Mouse (Mus musculus) induced T-regulatory cell, adult 2 months (primary cell): ENCODE results near the gene Fam13a.

Experiments used
- DNase-seq: peaks from one replicate; pipeline ENCODE4 v3.0.0-alpha.2; 2012; ENCODE audit warnings: low read depth

The Fam13a gene

DNA sequence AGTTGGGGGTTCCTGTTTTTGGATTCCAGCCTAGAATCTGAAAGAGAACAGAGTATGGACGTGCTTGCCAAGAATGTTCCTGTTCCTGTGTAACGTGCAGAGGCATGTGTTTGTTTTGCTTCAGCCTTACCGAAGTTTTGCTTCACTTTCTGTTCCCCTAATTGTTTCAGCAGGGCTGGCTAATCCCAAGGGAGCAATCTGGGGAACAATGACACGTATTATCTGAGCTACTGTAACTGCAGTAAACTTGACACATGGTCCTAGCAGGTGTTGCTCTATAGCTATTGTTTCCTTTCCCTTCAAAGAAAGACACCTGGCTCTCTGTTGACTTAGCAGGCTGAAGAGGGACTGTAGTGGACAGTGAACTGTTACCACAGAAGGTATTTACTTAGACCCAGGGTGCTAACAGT lies 25.3 kb downstream of the Fam13a start:
- no peak for DNase-seq

DNA sequence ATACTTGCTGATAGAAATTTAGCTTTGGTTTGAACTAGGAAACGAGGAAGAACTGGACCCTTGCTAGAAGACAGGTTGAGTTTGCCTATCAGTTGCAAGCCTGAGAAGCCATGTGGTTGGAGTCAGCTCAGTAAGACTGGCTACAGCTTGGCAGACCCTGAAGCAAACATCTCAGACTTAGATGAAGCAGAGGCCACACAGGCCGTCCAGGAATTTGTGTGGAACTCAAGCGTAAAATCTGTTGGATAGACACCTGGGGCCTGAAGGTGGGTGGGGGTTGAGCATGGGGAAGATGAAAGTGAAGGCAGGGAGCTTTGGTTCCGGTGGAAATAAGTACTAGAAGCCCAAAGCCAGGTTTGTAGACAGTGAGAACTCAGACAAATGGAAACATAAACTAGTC lies 25.8 kb downstream of the Fam13a start:
- DNase-seq: no peak

DNA sequence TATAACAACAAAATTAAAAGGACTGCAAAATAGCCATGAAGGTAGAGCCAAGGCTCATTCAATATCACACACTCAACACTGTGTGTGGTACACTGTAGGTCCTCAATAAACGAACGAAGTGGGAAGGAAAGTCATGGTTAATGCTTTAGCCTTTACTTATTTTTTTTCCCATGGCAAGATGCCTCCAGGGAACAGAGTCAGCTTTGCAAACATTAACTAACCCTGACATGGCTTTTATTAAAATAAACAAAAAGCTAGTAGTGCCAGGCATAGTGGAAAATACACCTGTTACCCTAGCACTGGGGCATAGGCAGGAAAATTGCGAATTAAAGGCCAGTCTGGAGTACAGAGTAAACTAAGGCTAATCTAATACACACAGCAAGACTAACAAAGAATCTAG lies 35.2 kb downstream of the Fam13a start:
- DNase-seq: no peak

DNA sequence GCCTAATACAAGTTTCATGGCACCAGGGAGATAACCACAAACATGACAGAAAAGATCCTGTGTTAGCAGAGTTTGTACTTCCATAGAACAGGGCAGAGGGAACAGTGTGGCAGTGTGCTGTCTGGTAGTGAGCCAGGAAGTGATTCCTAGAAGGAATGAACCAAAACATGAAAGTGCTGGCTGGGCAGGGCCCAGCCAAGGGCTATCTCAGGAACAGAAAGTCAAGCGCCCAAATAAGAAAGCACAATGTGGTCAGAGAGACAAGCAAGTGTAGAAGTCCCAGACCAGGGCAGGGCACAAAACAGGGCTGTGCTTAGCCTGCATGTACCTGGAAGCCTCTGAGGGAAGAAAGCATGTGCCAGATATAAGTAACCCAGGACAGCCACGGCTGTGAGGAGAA lies 35.6 kb downstream of the Fam13a start:
- no peak for DNase-seq

DNA sequence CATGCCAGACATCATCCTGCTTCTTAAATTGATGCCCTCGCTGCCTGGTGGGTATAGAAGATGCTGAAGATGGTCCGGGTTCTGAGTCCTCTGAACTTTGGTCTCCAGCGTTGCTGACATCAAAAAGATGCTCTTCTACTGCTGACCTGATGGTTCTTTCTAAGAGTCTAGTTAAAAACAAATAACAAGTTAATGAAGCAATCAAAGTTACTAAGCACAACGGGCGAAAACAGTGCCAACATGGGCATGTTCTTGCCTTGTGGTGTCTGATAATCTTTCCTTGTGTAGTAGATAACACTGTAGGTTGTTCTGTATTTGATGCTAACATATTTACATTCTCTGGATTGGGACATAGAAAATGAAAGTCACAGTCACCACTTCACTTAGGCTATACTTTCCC lies 37.2 kb downstream of the Fam13a start:
- no peak for DNase-seq

DNA sequence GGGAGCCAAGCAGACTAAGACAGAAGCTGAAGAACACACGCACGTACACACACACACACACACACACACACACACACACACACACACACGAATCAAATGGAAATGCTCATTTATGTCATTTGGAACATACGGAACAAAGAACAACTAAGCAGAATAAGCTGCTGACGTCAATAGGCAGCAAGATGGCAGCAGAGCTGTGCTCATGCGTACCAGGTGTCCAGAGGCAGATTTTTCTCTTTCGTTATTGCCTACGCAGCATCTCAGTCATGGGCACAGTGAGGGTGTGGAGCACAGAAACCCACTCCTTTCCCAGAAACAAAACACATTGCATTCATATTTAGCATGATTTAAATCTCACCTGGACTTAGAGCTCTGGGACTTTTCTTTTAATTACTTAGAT lies 39.2 kb downstream of the Fam13a start:
- no peak for DNase-seq

DNA sequence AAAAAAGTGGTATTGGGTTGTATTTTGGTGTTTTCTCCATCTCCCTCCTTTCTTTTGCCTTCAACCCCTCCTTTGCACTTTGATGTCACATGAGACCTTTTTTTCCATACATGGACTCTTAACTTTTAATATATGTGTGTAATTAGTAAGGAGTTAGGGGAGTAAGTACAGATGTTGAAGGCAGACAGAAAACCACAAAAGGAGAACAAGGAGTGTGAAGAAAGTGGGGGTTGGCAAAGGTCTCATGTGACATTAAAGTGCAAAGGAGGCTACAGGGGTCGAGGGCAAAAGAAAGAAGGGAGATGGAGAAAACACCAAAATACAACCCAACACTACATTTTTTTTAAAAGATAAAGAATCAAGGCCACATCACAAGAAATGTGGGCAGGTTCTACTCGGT lies 49.1 kb downstream of the Fam13a start:
- DNase-seq: no peak

DNA sequence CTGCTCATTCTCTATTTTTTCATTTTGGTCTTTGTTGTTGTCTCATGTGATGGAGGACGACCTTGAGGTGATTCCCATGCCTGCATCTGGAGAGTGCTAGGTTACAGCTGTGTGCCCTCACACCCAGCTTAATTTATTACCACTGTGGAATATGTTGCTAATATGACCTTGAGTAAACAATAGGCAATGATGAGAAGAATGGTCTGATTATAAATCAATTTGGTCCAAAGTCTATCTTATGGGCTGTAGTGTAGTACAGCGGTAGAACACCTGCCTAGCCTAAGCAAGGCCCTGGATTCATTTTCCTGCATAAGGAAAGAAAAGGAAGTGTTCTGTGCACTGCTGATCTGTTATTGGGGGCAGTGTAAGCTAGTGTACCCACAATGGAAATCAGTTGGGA lies 49.9 kb downstream of the Fam13a start:
- DNase-seq: no peak

DNA sequence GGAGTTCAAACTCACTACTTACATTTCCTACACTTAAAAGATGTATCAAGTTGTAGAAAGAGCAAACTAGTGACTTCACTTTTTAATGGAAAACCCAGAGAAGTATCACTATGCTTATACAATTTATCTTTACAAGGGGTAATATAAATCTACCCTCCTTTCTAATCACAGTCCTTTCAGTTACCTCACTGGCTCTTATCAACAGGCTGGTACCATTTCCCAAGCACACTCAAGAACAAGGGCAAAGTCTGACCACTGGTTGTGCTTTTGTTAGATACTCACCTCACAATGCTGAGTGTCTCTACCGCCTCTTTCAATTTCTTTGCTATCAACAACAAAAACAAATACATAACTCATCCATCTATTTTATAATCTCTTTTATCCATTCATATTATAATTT lies 51.5 kb downstream of the Fam13a start:
- no peak for DNase-seq

DNA sequence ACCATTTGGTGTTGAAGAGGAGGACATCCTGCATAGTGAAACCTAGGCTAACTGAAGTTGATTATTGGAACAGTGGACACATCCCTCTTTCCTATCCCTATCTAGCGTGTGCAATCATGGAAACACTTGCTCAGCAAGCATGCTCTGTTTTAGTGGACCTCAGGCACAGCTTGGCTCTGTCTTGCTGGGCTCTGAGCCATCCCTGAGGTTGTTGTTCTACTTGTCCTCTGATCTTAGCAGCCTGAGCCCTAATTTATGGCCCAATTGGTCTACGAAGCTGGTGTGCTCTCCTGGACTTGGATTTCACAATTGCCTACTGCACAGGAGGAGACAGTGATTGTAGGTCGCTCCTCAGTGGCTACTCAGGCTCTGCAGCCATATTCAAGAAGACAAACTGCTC lies 56.1 kb downstream of the Fam13a start:
- DNase-seq: no peak

DNA sequence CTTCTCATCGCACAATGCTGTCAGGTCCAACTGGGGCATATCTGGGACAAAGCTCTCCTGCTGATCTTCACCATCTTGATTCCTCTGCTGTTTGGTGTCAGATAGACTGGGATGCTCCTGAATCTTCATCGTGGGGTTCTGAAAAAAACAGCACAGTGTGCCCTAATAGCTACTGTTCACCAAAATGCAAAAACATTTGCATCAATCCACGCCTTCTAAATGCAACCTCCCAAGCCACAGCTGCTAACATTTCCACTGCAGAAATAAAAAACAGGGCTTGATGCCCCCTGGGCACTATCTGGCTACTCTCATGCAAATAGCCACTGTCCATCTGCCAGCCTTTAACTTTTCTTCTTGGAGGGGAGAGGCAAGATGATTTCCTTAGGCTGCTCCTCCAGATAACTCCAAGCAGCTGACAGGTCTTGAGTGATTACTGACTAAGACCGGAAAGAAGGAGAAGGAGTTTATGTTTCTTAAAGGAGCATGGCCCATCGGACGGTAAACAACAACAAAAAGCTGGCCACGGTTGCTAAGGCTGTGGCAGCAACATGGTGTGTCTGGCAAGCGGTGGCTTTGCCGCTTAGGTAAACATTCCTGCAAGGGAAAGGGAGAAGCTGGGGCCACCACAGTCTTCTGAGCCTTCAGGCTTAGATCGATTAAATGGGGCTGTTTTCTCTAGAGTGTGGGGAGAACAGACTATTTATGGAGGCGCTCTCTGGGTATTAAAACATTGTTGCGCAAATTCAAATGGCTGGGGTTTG lies 59.1 kb downstream of the Fam13a start:
- DNase-seq: no peak

DNA sequence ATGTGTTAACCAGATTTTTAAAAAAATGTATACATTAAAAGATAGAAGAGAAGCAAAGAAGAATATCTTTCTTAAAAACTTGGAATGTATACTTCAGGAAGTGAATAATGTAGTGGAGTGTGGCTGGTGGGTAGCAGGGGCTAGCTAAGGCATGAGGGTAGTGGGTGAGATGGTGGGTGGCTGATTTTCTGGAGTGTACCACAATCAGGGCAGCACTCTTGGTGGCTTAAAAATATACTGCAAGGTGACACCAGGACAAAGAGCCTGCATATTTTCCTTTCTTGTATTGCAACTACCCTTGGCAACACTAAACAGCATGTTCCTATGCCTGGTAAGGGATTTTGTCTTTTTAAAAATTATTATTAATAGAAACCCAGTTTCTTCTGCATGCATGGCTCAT lies 59.8 kb downstream of the Fam13a start:
- no peak for DNase-seq

DNA sequence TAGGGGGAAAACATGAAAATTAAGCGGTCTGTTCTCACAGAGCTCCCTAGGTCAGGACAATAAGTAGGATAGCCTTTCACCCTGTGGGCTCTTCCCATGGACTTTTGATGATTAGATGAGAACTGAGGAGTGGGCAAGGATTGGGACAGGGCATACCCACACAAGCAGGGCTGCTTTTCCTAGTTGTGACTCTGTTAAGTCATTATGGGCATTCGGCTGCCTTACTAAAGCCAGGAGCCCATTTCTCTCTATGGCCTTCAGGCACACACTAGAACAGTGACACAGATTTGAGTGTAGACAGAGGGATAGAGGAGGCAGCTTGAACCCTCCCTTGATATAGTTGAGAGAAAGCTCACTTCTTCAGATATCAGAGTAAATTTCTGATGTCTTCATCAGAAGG lies 60.3 kb downstream of the Fam13a start:
- DNase-seq: no peak

DNA sequence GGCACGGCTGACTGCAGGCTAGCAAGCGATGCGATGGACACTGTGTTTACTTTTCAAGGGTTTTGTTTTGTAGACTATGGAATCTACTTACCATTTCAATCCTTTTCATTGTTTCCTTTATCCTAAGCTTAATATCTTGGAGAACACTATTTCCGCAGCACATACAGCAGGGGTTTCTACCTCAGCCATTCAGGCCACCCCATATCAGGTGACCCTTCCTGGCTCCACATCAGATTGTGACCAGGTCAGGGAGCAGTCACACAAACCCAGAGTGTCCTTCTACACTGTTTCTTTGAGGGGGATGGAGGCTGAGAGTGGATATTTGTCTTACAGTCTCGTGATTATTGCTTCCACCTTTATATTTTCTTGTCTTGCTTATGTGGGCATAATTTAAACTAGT lies 61.7 kb downstream of the Fam13a start:
- DNase-seq: no peak

DNA sequence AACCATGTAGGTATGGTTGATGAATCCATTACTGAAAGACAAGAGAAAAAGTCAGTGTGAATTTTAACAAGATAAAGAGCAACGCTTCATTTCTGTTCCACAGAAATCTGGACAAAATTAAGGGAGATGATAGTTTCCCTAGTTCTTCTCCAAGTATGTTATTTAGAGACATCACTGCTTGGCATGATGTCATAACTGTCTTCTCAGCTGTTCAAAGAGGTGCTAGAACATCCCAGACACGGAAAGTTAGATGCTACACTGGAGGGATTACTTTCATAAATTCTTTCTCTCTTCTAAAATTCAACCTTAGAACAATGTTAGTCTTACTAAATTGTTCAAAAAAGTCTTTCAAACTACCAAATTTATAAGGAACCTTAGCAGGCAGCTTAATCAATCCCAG lies 63.8 kb downstream of the Fam13a start:
- no peak for DNase-seq

DNA sequence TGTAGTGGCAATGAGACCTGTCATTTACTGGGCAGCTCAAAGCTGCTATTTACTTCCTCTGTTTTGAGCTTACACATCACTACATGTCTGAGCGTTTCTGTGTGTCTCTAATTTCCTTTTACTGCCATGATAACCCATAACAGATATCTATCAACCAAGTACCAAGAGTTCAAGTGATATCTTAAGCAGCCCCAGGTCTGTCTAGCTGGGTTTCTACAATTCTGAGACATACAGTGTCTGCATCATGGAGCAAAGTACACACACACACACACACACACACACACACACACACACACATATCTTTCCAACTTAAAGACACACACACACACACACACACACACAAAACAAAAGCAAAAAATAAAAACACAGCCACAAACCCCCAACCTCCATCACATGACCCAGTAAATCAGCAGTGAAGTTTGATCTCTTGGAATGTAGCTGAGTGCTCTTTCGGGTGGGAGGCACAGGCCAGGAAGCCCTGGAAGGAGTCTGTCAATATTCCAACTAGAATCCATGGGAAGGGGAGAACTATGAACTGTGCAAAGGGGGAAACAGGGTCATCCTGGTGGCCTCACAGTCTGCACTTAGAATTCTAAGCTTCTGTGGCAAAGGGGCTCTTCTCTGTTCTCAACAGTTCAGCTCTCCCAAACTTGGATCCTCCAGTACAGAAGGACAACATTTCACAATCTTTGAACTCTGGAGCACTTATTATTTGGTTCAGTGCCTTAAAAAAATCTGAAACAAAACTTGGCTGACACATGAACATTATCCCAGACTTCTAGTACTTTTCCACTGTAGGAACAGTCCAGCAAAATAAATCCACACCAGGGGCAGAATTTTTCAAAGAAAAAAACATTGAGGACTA lies 73.0 kb downstream of the Fam13a start:
- DNase-seq: no peak

DNA sequence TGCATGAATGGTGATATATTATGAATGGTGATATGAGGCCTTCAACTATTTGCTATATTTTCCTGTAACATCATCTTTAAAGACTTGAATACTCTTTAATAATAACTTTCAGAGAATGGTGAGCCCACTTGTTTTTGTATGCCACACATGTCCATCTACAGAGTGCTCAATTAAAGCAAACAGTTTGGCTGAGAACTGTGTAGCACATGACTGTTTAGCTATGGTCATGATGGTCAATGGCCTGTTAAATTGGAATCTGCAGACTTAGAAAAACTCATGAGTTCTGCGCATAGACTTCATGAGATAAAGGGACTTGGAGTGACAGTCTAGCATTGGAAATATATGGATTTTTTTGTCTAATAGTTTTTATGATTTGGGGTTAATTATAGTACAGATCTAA lies 73.9 kb downstream of the Fam13a start:
- no peak for DNase-seq

DNA sequence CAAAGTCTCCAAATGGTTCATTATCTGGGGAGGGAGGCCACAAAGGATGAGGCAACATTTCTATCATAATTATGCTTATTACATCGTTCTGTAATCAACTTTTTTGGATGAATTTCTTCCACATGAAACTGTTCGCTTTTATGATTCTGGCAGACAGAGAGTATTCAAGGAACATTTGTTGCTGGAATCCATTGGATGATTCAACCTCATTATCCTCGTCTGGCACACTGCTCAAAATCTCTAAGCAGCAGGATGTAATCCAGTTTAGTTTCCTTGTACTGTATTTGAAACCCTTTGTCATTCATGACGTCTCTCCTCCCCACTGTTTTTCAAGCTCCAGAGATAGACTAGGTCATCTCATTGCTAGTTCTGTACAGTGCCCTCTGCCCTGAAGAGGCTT lies 77.5 kb downstream of the Fam13a start:
- no peak for DNase-seq

DNA sequence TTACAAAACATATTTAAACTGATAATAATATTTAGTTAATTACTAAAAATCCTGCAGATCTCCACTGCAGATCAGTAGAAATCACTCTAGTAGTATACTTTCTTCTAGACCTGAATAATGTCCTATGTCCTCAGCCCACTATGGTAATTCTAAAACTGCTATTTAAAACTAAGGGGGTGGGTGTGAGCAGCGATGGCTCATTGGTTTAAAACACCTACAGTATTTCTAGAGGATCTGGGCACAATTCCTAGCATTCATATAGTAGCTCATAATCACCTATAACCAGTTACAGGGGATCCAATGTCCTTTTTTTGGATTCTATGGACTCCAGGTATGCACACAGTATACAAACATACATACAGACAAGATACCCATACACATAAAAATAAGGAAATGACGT lies 78.1 kb downstream of the Fam13a start:
- no peak for DNase-seq

DNA sequence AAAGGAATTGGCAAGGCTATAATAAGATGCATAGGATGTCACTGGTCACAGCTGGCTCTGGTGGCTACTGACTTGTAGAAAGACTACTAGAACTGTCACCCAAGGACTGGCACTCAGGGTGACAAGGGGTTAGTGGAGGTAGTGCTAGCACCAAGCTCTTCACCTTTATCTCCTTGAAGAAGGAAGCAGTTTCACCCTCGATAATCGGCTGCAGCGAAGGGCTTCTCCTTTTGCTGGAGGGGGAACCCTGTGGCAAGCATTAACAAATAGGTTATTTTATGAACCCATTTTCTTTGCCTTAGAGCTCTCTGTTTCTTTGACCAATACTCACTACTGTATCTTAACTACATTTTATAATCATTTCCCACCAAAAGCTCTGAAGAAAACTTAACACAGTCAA lies 80.4 kb downstream of the Fam13a start:
- DNase-seq: no peak

DNA sequence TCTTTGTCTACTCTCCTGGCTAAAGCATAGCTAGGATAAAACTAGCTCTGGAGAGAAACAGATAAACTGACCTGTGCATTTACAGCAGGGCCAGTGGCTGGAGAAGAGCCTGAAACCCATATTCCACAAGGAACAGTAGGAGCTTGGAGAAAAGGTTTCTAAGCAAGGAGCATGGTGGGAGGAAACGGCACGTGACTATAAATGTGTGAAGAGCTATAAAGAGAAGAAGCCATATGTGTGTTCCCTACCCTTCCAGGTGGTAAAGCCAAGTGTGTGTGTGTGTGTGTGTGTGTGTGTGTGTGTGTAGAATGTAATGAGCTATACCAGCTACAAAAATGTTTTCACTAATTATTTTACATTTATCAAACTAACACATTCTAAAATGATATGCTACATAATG lies 82.1 kb downstream of the Fam13a start:
- DNase-seq: no peak

DNA sequence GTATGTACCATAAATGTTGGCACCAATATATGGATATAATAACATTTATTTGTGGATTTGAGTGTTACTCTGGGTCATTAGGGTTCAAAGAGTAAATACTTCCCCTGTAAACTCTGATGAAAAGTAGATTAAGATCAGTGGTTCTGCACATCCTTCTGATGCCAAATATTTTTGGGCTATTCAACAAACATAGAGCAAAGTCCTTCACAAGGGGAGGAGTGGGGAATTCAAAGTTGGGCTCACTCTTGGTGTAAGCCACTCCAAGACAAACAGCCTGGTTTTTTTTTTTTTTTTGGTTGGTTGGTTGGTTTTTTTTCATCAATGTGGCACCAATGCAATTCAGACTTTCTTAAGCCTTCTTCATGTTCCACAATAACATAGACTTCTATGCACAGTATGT lies 86.6 kb downstream of the Fam13a start:
- no peak for DNase-seq

DNA sequence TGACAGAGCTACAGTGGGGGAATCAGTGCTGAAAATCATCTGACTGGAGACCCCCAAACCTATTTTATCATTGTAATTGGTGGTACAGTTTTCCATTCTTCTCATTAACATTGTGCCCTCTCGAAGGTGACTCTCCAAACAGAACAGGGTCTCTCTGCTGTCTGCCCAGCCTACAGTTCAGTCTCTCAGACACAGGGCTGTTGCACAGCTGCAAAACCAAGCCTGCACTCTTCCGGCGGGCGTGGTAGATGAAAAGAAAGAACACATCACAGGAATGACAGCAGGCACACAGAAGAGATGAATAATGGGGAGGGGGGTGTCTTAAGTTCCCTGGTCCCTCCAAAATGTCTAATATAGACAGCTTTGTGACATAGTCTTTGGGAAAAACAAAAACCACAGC lies 90.2 kb downstream of the Fam13a start:
- no peak for DNase-seq
